Mouse (Mus musculus): ENCODE data around the gene Ehd4. TPM values are rescaled to one million over a fixed set of nuclear protein-coding genes. Genes with fewer than 3 reads are reported as not detected.

Gene Ehd4
- polyA plus RNA-seq, 1 experiment from 2014 or later: 159 TPM

DNA sequence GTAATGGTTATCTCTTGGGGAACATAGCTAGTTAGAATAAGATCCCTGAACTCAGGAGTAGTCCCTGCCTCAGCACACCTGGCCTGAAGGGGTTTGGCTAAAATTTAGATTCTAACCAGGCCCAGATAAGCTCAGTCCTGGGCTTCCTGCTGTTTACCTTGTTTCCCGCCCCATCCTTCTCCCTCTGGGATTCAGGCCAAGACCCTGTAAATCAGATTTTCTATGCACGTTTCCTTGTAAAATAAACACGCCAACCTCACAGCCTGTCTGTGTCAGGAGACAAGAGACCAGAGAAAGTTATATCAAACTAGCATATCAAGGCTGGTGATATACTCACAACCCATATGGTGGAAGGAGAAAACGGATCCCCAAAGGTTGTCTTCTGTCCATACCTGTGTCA is 42.8 kb downstream of the Ehd4 start:
- Histone ChIP-seq H3K9me3 (replicated peaks) (no peaks in the 10 kb centered on the region), H3K36me3 (peaks cover 13% of the 10 kb centered on the region), H3K9ac (no peak overlapping the region), H3K4me2 (no peak overlapping the region), H3K27ac (ENCODE audit: poor library complexity, severe bottlenecking) (peak overlapping the region; percentile 59; the same call in 1 of the 2 replicates), H3K4me3 (no peak overlapping the region), H3K4me1 (replicated peaks) (peaks cover 61% of the 10 kb centered on the region), H3K27me3 (replicated peaks) (no peaks in the 10 kb centered on the region)
- 56% methylated on average over 4 of the region's 4 CpGs for WGBS
- no peak for ATAC-seq (ENCODE audit: insufficient number of reproducible peaks, low FRiP score)

DNA sequence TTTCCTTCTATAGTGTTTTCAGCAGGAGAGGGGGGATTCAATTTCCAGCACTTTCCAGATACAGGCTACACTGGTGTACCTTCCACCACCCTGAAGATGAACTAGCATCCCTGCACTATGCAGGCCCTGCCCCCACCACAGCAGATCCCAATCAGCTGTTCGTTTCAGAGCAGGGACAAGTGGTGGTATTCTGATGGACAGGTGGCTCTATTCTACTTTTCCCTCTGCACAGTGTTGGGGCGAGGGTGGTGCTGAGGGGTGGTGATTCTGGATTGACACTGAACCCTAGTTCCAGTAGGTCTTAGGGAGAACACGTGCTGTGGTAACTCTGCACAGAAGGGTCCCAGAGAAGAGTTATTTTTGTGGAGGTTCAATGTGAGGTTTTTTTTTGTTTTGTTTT is 43.2 kb downstream of the Ehd4 start:
- Histone ChIP-seq H3K4me3 (no peak overlapping the region), H3K9me3 (replicated peaks) (no peaks in the 10 kb centered on the region), H3K27ac (ENCODE audit: poor library complexity, severe bottlenecking) (peak overlapping the region; percentile 30; the same call in 1 of the 2 replicates), H3K27me3 (replicated peaks) (no peaks in the 10 kb centered on the region), H3K36me3 (peaks cover 13% of the 10 kb centered on the region), H3K9ac (no peak overlapping the region), H3K4me1 (replicated peaks) (peaks cover 61% of the 10 kb centered on the region), H3K4me2 (no peak overlapping the region)
- WGBS: 59% methylated on average over 3 of the region's 3 CpGs
- no peak for ATAC-seq (ENCODE audit: insufficient number of reproducible peaks, low FRiP score)

DNA sequence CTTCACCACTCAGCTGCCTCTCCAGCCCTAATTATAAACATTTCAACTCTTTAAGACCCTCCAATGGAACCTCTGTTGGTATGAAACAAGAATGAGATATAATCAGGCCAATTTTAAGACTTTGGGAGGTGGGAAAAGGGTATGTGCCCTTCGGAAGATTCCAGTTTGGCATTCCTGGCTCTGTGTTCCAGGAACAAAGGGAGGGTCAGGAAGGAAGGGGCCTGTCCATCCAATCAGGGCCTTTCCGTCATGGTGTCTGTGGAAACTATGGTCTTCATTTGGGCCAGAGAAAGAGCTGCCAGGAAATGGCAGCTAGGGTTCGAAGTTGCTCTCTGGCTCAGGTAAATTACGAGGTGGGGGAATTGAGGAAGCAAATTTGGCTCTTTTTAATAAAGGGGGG is 46.3 kb downstream of the Ehd4 start:
- no peak overlapping the region for H3K9ac ChIP-seq
- no peaks in the 10 kb centered on the region for H3K27me3 ChIP-seq (replicated peaks)
- peaks cover 51% of the 10 kb centered on the region for H3K4me1 ChIP-seq (replicated peaks)
- 82% methylated on average over 4 of the region's 4 CpGs for WGBS
- H3K4me3 ChIP-seq: no peak overlapping the region
- peaks cover 13% of the 10 kb centered on the region for H3K36me3 ChIP-seq
- no peak for ATAC-seq (ENCODE audit: insufficient number of reproducible peaks, low FRiP score)
- no peak overlapping the region for H3K4me2 ChIP-seq
- 0 out of 2 replicates have a peak overlapping the region, but pooled peaks have one; percentile 78 for H3K27ac ChIP-seq (ENCODE audit: poor library complexity, severe bottlenecking)
- H3K9me3 ChIP-seq (replicated peaks): no peaks in the 10 kb centered on the region

DNA sequence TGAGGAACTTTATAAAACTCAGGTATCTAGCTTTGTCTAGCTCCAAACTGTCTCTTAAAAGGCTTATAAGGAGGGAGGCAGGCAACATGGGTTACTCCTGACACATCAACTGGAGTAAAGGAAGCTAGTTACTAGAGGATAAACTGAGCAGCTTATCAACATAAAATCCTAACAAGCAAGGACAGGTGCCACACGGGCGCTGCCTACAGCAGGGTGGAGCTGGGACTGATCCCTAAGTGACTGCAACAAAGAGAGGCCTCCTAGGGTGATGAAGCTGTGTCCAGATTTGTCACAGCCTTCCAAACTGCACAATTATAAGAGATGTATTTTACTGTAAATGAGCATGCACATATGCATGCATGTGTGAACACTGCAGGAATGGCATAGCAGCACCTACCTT is 47.0 kb downstream of the Ehd4 start:
- Histone ChIP-seq H3K9me3 (replicated peaks) (no peaks in the 10 kb centered on the region), H3K27ac (ENCODE audit: poor library complexity, severe bottlenecking) (peak overlapping the region; percentile 78), H3K27me3 (replicated peaks) (no peaks in the 10 kb centered on the region), H3K9ac (no peak overlapping the region), H3K4me1 (replicated peaks) (peaks cover 56% of the 10 kb centered on the region), H3K36me3 (peaks cover 13% of the 10 kb centered on the region), H3K4me3 (no peak overlapping the region), H3K4me2 (no peak overlapping the region)
- WGBS: 72% methylated on average over 2 of the region's 2 CpGs
- no peak for ATAC-seq (ENCODE audit: insufficient number of reproducible peaks, low FRiP score)

DNA sequence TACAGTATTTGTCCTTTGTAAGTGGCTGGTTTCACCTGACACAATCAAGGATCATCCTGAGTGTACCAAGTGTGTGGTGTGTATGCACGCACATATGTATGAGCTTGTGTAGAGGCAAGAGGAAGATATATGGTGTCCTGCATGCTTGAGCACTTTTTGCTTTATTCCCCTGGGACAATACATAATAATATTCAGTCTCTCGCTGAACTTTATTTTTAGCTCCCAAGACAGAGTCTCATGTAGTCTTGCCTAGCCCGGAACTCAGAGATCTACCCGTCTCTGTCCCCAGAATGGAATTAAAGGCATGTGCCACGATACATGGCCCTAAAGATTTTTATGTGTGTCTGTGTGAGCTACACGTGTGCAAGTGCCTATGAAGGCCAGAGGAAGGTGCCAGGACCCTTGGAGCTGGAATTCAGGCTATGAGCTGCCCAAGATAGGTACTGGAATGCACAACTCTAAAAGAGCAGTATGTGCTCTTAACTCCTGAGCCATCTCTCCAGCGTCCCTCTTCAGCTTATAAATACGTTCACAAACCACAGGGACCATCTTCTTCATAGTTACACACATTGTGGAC is 47.9 kb downstream of the Ehd4 start:
- H3K36me3 ChIP-seq: peaks cover 21% of the 10 kb centered on the region
- ATAC-seq (ENCODE audit: insufficient number of reproducible peaks, low FRiP score): no peak
- 53% methylated on average over 8 of the region's 8 CpGs for WGBS
- H3K27ac ChIP-seq (ENCODE audit: poor library complexity, severe bottlenecking): peak overlapping the region; percentile 78
- no peaks in the 10 kb centered on the region for H3K27me3 ChIP-seq (replicated peaks)
- no peak overlapping the region for H3K9ac ChIP-seq
- H3K9me3 ChIP-seq (replicated peaks): no peaks in the 10 kb centered on the region
- no peak overlapping the region for H3K4me2 ChIP-seq
- H3K4me1 ChIP-seq (replicated peaks): peaks cover 56% of the 10 kb centered on the region
- H3K4me3 ChIP-seq: no peak overlapping the region

DNA sequence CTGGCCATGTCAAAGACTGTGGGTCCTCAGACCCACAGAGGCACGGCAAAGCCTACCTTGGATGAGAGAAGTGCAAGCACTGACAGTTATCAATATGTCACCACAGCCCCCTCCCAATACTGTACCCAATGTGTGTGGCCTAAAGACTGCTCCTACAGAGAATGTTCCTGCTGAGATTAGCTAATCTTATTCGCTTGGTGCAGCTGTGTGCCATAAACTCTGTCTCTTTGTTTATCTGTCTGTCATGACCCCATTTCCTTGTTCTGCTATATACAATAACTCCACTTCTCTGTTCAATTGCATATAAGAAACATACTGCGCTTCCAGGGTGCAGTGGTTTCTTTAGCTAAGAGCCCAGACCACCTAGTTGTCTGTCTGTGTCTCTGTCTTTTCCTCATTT is 48.5 kb downstream of the Ehd4 start:
- peak overlapping the region; percentile 78 for H3K27ac ChIP-seq (ENCODE audit: poor library complexity, severe bottlenecking)
- H3K4me1 ChIP-seq (replicated peaks): peaks cover 50% of the 10 kb centered on the region
- 51% methylated on average over 3 of the region's 3 CpGs for WGBS

DNA sequence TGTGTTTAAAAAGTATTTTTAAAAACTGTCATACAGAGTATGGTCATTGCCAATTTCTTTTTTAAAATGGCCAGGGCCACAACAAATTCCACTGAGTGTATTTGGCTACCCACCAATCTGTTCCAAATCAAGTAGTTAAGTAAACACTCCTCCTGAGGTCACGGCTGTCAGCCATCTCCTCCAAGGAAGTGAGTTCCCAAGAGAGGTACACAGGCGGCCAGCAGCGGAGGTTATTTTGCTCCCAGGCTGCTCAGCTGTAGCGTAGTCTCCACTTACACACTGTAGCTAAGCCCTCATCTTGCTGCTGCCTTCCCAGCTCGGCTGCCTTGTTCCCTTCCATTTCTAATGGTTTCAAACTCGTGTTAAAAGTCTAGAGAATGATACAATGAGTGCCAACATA is 51.5 kb downstream of the Ehd4 start:
- peak overlapping the region; percentile 79 for H3K27ac ChIP-seq (ENCODE audit: poor library complexity, severe bottlenecking)
- H3K9ac ChIP-seq: no peak overlapping the region
- no peak for ATAC-seq (ENCODE audit: insufficient number of reproducible peaks, low FRiP score)
- peaks cover 66% of the 10 kb centered on the region for H3K4me1 ChIP-seq (replicated peaks)
- H3K9me3 ChIP-seq (replicated peaks): no peaks in the 10 kb centered on the region
- H3K27me3 ChIP-seq (replicated peaks): no peaks in the 10 kb centered on the region
- WGBS: 21% methylated on average over 6 of the region's 6 CpGs
- H3K36me3 ChIP-seq: peaks cover 31% of the 10 kb centered on the region
- no peak overlapping the region for H3K4me2 ChIP-seq
- no peak overlapping the region for H3K4me3 ChIP-seq

More for the DNA sequence above, 48.5 kb downstream of the Ehd4 start:
- H3K4me2 ChIP-seq: no peak overlapping the region
- H3K9ac ChIP-seq: no peak overlapping the region
- H3K9me3 ChIP-seq (replicated peaks): no peaks in the 10 kb centered on the region
- peaks cover 27% of the 10 kb centered on the region for H3K36me3 ChIP-seq
- ATAC-seq (ENCODE audit: insufficient number of reproducible peaks, low FRiP score): no peak
- no peak overlapping the region for H3K4me3 ChIP-seq
- H3K27me3 ChIP-seq (replicated peaks): no peaks in the 10 kb centered on the region

DNA sequence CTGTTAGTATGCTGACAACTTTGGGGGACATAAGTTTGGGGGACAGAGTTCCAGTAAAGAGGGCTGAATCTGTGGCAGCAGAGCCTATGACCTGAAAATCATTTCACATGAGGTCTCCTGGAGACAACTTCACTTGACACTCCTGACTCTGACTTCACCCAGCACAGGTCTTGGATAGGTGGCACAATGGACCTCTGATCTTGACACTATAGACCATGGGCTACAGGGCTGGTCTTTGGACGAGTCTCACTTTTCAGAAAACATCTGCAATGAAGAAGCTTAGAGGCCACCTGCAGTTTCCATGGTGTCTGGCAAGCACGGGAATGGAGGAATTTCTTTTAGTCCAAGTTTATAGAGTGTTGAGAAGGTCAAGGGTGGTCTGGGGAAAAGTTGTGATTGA is 52.0 kb downstream of the Ehd4 start:
- Histone ChIP-seq H3K4me1 (replicated peaks) (peaks cover 65% of the 10 kb centered on the region), H3K4me2 (no peak overlapping the region), H3K9ac (no peak overlapping the region), H3K4me3 (no peak overlapping the region), H3K9me3 (replicated peaks) (no peaks in the 10 kb centered on the region), H3K36me3 (peaks cover 27% of the 10 kb centered on the region), H3K27ac (ENCODE audit: poor library complexity, severe bottlenecking) (peak overlapping the region; percentile 58; the same call in 1 of the 2 replicates), H3K27me3 (replicated peaks) (no peaks in the 10 kb centered on the region)
- 34% methylated on average over 2 of the region's 2 CpGs for WGBS
- no peak for ATAC-seq (ENCODE audit: insufficient number of reproducible peaks, low FRiP score)

DNA sequence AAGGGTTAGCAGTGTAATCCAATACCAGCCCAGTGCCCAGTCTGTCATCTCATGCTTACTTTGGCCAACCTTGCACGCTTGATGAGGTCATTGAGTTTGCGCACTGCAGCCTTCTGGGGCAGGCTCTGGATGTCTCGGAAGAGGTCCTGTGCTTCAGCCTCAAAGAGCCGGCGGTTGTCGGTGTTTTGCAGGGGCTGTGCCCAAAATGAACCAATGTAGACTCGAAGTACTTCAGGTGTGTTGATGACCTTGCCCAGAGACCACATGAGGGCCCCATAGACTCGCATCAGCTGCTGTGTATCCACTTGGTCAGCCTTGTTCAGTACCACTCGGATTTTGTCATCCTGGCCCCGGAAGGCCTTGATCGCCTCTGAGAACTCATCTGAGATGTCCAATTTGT is 52.4 kb downstream of the Ehd4 start:
- H3K27ac ChIP-seq (ENCODE audit: poor library complexity, severe bottlenecking): peak overlapping the region; percentile 36; the same call in 1 of the 2 replicates
- WGBS: 88% methylated on average over 11 of the region's 11 CpGs
- no peak overlapping the region for H3K4me2 ChIP-seq
- no peaks in the 10 kb centered on the region for H3K27me3 ChIP-seq (replicated peaks)
- ATAC-seq (ENCODE audit: insufficient number of reproducible peaks, low FRiP score): no peak
- H3K4me1 ChIP-seq (replicated peaks): peaks cover 67% of the 10 kb centered on the region
- peaks cover 28% of the 10 kb centered on the region for H3K36me3 ChIP-seq
- H3K4me3 ChIP-seq: no peak overlapping the region
- H3K9me3 ChIP-seq (replicated peaks): no peaks in the 10 kb centered on the region
- H3K9ac ChIP-seq: no peak overlapping the region

DNA sequence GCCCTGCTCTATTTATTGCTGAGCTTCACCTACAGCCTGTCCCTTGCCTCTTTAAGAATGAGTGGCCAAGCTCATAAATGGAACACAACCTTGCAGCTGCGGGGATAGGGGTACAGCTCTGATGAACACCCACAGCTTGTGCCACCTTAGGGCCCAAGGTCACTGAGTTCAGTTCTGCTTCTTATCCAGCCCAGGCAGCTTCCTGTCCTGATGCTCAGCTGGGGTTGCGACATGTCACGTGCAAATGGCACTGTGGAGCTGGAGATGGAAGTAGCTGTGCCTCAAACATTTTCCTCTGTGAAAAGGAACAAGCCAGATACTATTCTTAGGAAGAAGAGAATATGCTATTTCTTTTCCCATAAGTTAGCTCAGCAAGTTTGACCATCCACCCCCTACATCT is 54.5 kb downstream of the Ehd4 start:
- Histone ChIP-seq H3K4me1 (replicated peaks) (peaks cover 62% of the 10 kb centered on the region), H3K4me2 (no peak overlapping the region), H3K9ac (peak overlapping the region; percentile 46), H3K9me3 (replicated peaks) (no peaks in the 10 kb centered on the region), H3K27ac (ENCODE audit: poor library complexity, severe bottlenecking) (peak overlapping the region; percentile 95), H3K4me3 (no peak overlapping the region), H3K27me3 (replicated peaks) (no peaks in the 10 kb centered on the region), H3K36me3 (peaks cover 47% of the 10 kb centered on the region)
- 70% methylated on average over 3 of the region's 3 CpGs for WGBS
- no peak for ATAC-seq (ENCODE audit: insufficient number of reproducible peaks, low FRiP score)

DNA sequence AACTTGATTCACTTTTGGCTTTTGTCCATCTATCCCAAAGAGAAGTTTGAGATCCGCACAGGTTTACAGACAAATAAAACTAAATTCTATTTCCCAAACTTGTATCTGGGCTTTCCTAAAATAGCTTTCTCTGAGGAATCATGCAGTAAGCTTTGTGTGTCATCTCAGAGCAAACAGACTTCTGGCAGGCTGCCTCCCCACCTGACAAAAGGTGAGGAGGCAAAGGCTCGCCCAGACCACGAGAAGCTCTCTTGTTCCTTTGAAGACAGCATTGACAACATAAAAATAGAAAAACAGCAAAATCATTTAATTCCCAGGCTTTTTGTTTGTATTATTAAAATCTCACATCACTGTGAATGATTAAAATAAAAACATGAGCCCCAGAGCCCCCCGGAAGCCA is 55.1 kb downstream of the Ehd4 start:
- H3K9me3 ChIP-seq (replicated peaks): no peaks in the 10 kb centered on the region
- no peak overlapping the region for H3K4me3 ChIP-seq
- H3K9ac ChIP-seq: peak overlapping the region; percentile 46
- peaks cover 49% of the 10 kb centered on the region for H3K36me3 ChIP-seq
- no peaks in the 10 kb centered on the region for H3K27me3 ChIP-seq (replicated peaks)
- peak overlapping the region; percentile 34; the same call in 1 of the 2 replicates for H3K4me2 ChIP-seq
- H3K27ac ChIP-seq (ENCODE audit: poor library complexity, severe bottlenecking): peak overlapping the region; percentile 95
- WGBS: 64% methylated on average over 4 of the region's 4 CpGs
- H3K4me1 ChIP-seq (replicated peaks): peaks cover 63% of the 10 kb centered on the region
- ATAC-seq (ENCODE audit: insufficient number of reproducible peaks, low FRiP score): no peak

DNA sequence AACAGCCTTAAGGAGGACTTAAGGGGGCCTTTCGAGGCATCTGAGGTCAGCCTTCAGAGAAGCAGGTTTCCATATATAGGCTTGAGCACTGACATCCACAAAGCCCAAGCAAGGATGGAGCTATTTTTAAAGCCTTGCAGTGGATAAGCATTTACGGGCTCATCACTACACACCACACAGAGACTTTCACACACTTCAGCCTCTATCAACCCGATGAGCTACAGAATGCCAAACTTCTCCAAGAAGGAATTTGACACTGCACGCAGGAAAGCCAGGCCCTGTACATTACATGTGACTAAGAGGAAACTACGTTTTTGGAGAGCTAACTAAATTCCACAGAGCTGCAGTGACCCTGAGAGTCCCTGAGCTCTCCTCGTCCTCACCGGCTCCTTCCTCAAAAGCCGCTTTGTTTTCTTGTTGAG is 55.6 kb downstream of the Ehd4 start:
- no peak overlapping the region for H3K4me3 ChIP-seq
- H3K4me2 ChIP-seq: peak overlapping the region; percentile 34
- H3K36me3 ChIP-seq: peaks cover 49% of the 10 kb centered on the region
- no peaks in the 10 kb centered on the region for H3K27me3 ChIP-seq (replicated peaks)
- peak; percentile 81 for ATAC-seq (ENCODE audit: insufficient number of reproducible peaks, low FRiP score)
- WGBS: 20% methylated on average over 8 of the region's 8 CpGs
- H3K9me3 ChIP-seq (replicated peaks): no peaks in the 10 kb centered on the region
- peaks cover 67% of the 10 kb centered on the region for H3K4me1 ChIP-seq (replicated peaks)
- peak overlapping the region; percentile 95 for H3K27ac ChIP-seq (ENCODE audit: poor library complexity, severe bottlenecking)
- peak overlapping the region; percentile 46; the same call in 1 of the 2 replicates for H3K9ac ChIP-seq
